Mouse (Mus musculus) cerebellum, adult 2 months (tissue): ENCODE measurements around the gene Dennd1c.

Experiments
- CTCF ChIP-seq: fragments of 200-500 bp; IDR thresholded peaks from 2 replicates; pipeline ENCODE4 v1.5.1; 2011; ENCODE audit warnings: low read depth, mild to moderate bottlenecking, control low read depth, low read length, moderate library complexity, borderline replicate concordance; ENCODE audit not compliant: insufficient read depth
- POLR2A ChIP-seq: fragments of 200-500 bp; IDR thresholded peaks from 2 replicates; pipeline ENCODE4 v1.6.1; 2011; ENCODE audit warnings: low read length, control low read depth, borderline replicate concordance; ENCODE audit not compliant: insufficient read depth

DNA sequence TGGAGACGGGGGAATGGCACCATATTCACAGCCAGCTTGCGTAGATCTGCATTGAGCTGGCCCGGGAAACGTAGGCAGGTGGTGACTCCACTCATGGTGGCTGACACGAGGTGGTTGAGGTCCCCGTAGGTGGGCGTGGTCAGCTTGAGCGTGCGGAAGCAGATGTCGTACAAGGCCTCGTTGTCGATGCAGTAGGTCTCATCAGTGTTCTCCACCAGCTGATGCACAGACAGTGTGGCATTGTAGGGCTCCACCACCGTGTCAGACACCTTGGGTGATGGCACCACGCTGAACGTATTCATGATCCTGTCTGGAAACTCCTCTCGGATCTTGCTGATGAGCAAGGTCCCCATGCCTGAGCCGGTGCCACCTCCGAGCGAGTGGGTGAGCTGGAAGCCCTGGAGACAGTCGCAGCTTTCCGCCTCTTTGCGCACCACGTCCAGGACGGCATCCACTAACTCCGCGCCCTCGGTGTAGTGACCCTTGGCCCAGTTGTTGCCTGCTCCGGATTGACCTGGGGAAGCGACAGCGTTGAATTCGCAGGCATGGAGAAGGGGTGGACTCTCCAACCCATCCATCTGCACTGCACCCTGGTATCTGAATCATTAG lies 3.0 kb upstream of the Dennd1c start:
- TF ChIP-seq POLR2A (0 out of 2 replicates have a peak, but pooled peaks have one; percentile 13), CTCF (no peak)
